Mouse (Mus musculus) left cerebral cortex, adult 2 months (tissue): ENCODE data around the gene Prrg2. TPM values are rescaled to one million over a fixed set of nuclear protein-coding genes. Genes with fewer than 3 reads are reported as not detected.

Experiments used
- DNase-seq, 2 experiments: peaks; one replicate each; pipeline ENCODE4 v3.0.0; 2021 to 2022; ENCODE audit warnings: low spot score in 2 of 2, mixed read lengths in 1 of 2; ENCODE audit errors: extremely low spot score in 1 of 2
- H3K27ac ChIP-seq: fragments of 200-600 bp; 2 replicates; pipeline ENCODE4 v1.8.1; 2022
- H3K4me3 ChIP-seq: fragments of 200-600 bp; 2 replicates; pipeline ENCODE4 v1.8.1; 2022
- CTCF ChIP-seq: fragments of 200-600 bp; IDR thresholded peaks from 2 replicates; pipeline ENCODE4 v1.8.1; 2022; ENCODE audit warnings: antibody characterized with exemption, mild to moderate bottlenecking, moderate library complexity
- intact Hi-C: fragments of 180-260 bp; cut with DNase I; formaldehyde crosslinking; loops from one replicate; pipeline ENCODE4 v1.15.1; 2025
- total RNA-seq, 2 experiments: library from RNA; stranded (reverse); gene quantifications; 2 replicates each; pipeline ENCODE4 v1.2.3; 2021

Gene Prrg2
- total RNA-seq, 2 experiments from 2014 or later, result 9.0 to 10.4 TPM

DNA sequence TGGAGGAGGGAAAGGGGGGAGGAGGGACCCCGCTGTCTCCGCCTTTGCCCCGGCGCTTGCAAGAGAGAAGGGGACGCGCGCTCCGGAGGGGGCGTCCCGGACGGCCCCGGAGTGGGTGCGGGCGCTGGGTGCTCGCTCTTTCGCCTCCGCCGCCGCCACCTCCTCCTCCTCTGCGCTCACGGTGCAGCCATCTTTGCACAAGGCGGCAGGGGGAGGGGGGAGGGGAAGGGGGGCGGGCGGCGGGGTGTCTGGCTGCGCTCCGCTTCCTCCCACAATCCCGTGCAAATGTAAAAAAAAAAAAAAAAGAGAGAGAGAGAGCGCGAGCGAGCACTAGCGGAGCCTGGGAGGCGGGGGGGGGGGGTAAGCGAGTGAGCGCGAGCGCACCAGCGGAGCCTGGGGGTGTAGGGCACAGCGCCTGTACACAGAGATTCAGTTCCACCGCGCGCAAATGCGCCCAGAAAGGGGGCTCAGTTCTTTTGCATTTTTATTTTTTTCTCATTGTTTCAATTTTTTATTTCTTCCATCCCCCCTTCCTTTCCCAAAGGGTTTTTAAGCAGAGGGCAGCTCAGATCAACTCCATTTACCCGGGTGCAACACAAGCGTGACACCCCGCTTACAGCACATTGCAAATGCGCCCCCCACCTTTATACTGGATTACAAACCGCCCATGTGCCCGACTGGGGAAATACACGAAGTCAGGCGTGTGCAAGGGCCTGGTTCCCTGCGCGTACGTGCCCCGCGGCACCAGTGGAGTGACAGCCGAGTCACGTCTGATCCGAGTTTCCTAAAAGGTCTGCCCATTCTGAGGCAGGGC lies 9.2 kb downstream of the Prrg2 start:
- H3K4me3 ChIP-seq, result peak overlapping the region; percentile 87
- intact Hi-C loops, result loop anchor here (2.0 kb wide), 1 partner anchor 37 kb away; the partner anchor contains the start of genes Rras and Scaf1
- TF ChIP-seq CTCF, result no peak
- peak overlapping the region; percentile 99 for H3K27ac ChIP-seq
- DNase-seq, result peak; percentile 67 to 72

DNA sequence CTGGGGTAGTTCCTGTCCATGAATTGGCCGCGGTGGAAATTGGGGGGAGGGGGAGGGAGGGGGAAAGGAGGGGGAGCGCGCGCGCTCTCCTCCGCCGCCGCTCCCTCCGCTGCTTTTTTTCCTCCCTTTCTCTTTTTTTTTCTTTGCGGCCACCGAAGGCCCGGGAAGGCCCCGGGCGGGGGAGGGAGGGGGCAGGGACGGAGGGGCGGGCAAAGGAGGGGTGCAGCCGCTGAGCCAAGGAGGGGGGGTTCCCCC lies 9.7 kb downstream of the Prrg2 start, which contains the start of gene Prr12:
TSS of gene Prr12 (minus strand) at position 20 of the 255 bp plus-strand sequence.
- peak within 1 kb of the TSS; percentile 87 for H3K4me3 ChIP-seq
- TF ChIP-seq CTCF, result no peak
- DNase-seq, result no peak
- H3K27ac ChIP-seq, result peak within 1 kb of the TSS; percentile 99
- intact Hi-C loops, result loop anchor here (2.0 kb wide), 1 partner anchor 36 kb away; the partner anchor contains the start of genes Rras and Scaf1

DNA sequence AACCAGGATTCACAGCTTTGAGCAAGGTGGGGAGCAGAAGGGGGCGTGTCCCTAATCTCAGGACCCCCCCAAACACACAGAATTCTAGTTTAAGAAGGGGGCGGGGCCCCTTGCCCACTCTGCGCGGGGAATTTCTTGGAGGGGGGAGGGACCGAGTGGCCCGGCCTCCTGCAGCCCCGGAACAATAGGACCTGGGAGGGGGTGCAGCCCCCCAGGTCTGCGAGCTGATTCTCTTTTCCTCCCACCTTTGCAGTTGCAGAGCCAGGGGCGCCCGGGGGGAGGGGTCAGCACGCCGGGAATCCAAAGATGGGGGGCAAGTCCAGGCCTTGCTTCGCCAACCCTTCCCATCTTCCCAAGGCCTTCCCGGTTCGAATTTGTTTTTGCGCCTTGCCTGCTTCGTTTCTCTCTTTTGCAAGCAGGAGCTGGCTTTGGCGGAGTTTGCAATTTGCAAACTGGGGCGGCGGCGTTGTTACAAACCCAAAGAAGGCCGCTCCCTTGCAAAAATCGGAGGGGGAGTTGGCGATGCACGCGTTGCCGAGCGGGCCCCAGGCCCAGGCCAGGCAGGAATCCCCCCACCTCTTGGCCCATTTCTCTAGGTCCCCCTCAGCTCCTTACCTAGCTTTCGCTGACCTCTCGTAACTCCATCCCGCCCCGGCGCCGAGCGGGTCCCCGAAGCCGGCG lies 10.2 kb downstream of the Prrg2 start:
- Histone ChIP-seq H3K27ac (peak overlapping the region; percentile 99), H3K4me3 (peak overlapping the region; percentile 87)
- intact Hi-C loops, result loop anchor here (2.0 kb wide), 1 partner anchor 36 kb away; the partner anchor contains the start of genes Rras and Scaf1
- TF ChIP-seq CTCF, result no peak
- peak; percentile 40 to 57 for DNase-seq

DNA sequence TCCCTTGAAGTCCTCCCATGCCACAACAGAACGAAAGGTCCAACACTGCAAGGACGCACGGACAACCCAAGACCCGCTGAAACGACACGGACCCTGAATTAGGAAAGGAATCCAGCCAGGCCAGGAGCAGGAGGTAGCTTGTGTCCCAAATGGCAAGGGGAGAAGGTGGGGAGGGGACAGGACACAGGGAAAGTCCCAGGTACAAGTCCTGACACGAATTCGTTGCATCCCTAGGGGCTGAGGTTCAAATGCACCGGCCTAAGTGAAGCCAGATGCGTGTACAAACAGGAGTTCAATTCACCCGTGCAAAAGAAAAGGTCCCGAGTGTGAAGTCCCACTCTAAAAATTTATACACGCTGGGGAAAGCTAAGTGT lies 10.9 kb downstream of the Prrg2 start:
- H3K27ac ChIP-seq, result peak overlapping the region; percentile 99; the same call in 1 of the 2 replicates

DNA sequence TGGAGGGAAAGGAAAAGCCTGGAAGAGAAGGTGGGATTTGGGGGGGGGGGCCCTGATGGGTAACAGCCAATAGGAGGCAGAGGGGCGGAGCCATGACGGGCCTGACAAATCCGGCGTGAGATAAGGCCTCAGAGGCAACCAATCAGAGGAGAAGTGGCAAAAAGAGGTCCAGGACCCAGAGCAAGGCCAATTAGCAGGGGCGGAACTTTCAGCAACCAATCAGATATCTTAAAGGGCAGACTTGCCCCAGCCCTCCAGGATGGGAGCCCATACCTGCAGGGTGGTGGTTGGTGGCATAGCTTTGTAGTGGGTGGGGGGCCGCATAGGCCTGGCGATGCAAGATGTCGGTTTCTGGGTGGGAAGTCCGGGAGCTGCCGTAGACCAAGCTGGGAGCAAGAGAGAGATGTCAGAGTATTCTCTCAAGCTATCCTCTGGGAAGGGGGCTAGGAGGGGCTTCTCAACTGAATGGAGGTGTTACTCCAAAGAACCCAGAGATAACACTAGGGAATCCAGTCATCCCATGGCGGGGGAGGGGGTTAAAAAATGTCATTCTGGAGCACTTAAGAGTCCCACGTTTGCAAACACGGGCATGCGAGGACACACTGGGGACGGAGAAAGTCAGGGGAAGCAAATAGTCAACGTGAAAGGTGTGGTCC lies 11.4 kb downstream of the Prrg2 start:
- intact Hi-C loops, result no loop called here
- TF ChIP-seq CTCF, result no peak
- peak; percentile 53 to 70 for DNase-seq
- Histone ChIP-seq H3K4me3 (peak overlapping the region; percentile 87), H3K27ac (no peak overlapping the region; the same call in 1 of the 2 replicates)

More for the DNA sequence above, 10.9 kb downstream of the Prrg2 start:
- peak overlapping the region; percentile 87 for H3K4me3 ChIP-seq
- intact Hi-C loops, result no loop called here
- TF ChIP-seq CTCF, result no peak
- DNase-seq, result no peak

DNA sequence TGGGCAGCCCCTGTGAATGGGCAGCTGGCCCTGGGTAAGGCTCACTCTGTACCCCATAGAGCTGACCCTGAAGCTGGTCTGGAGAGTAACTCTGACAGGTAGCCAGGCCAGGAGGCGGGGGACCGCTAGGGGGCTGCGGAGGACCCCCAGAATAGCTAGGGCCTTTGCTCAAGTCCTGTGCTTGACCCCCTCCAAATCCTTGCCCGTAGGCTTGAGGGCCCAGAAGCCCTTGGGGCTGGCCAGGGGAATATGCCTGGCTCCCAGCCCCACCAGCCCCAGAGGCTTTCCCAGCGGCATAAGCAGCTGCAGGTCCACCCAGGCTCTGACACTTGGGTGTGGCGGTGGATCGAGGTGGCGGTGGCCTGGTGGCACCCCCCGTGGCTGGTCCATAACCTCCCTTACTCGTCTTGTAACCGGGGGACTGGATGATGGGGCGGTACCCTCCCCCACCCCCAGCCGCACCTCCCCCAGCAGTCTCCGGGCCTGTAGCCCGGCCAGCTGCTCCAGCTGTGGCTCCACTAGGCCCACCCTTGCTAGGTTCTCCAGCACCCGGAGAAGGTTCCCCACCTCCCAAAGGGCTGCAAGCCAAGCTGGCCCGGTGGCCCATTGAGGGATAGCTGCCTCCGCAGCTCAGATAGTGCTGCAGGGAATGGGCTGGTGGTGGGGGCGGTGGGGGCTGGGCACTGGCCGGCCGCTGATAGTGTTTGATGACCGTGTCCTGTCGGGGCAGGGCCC lies 13.4 kb downstream of the Prrg2 start:
- Histone ChIP-seq H3K4me3 (no peak overlapping the region), H3K27ac (no peak overlapping the region)
- DNase-seq, result no peak
- intact Hi-C loops, result no loop called here
- no peak for TF ChIP-seq CTCF

DNA sequence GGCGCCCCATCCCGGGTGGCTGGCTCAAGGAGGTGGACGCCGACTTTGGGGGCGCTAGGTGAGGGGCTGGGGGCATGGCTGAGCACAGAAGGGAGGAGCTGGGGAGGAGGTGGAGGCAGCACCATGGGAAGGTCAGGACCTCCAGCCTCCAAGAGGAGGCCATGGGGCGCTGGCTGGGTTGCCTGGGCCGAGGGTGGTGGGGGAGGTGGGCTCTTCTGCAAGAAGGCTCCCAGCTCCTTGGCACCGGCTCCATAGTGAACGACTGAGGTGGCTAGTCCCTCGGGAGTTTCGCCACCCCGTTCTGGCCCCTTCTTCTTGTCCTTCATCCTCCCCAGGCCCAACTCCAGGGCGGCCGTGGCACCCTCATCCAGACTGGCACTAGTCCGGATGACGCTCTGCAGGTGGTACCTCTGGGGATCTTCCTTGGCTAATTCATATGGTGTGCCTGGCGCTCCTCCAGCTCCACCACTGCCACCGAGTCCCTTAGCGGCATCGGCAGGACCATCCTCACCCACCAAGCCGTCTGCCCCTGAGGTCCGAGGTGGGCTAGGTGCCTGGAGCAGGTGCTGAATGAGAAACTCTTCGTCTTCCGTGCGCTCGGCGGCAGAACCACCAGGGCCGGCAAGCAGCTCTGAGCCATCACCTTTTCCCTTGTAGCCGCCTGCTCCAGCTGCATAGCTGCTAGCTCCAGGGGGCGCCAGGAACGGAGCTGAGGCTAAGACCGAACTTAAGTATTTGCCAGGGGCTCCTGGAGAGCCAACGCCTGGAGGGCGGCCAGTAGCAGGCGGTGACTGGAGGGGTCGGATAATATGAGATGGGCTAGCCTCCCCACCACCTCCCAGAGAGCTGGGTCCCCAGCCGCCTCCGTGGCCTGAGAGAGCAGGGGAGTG lies 14.2 kb downstream of the Prrg2 start:
- no peak overlapping the region for H3K27ac ChIP-seq

DNA sequence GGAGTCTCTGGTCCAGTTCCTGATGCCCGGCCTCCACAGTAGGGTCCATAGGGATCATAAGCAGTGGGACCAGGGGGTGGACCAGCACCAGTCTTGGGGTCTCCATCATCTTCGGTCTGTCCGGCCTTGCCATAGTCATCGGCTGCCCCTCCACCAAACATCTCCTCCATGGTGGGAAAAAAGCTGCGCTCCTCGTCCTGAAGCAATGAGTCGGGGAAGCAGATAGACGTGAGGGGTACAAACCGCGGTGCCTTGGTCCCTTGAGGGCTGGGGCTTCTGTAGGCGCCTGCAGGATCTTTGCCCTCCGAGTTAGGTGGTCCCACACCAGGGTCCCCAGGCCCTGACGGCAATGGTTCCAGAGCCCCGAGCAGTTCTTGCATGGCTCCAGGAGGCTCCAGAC lies 15.0 kb downstream of the Prrg2 start:
- Histone ChIP-seq H3K4me3 (no peak overlapping the region), H3K27ac (no peak overlapping the region)
- TF ChIP-seq CTCF, result no peak
- intact Hi-C loops, result no loop called here
- no peak for DNase-seq

More for the DNA sequence above, 14.2 kb downstream of the Prrg2 start:
- intact Hi-C loops, result no loop called here
- H3K4me3 ChIP-seq, result no peak overlapping the region
- DNase-seq, result no peak
- TF ChIP-seq CTCF, result no peak

DNA sequence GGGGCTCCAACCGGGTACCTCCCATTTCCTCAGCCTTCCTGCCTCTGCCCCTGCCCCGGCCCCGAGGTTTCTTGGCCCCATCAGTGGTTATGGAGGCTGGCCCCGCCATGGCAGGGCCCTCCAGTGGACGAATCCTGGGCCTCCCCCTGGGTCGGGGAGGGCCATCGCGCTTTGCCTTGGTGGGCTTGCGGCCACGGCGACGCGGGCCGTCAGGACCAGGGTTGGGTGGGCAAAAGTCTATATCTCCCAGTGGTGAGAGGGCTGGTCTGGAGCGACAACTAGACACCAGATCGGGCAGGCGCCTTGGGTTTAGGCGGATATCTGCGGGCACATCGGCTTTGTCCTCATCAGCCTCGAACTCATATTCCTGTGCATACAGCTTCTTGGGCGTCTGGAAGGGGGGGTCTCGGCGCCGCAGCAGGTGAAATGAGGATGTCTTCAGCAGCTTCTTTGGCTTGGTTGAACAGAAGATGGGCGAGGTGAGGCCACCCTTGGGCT lies 15.6 kb downstream of the Prrg2 start:
- no peak overlapping the region for H3K4me3 ChIP-seq
- intact Hi-C loops, result no loop called here
- no peak for DNase-seq
- no peak for TF ChIP-seq CTCF
- no peak overlapping the region for H3K27ac ChIP-seq

DNA sequence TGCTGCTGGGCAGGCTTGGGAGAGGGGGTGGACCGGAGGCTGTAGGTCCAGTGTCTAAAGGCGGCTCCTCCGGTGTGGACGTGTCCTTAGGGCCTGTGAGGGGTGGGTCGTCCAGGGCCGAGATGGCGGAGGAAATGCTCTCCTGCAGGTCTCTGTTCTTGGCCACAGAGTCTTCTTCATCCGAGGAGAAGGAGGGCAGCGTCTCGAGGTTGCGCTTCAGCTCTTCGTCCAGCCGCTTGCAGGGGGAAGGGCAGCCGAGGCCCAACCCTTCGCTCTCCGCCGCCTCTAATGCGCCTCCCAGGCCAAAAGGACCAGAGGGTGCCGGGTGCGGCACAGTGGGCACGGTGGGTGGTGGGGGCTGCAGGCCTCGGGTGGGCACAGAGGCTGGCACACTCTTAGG lies 16.7 kb downstream of the Prrg2 start:
- H3K27ac ChIP-seq, result no peak overlapping the region
- no peak for TF ChIP-seq CTCF
- intact Hi-C loops, result no loop called here
- H3K4me3 ChIP-seq, result no peak overlapping the region
- no peak for DNase-seq

DNA sequence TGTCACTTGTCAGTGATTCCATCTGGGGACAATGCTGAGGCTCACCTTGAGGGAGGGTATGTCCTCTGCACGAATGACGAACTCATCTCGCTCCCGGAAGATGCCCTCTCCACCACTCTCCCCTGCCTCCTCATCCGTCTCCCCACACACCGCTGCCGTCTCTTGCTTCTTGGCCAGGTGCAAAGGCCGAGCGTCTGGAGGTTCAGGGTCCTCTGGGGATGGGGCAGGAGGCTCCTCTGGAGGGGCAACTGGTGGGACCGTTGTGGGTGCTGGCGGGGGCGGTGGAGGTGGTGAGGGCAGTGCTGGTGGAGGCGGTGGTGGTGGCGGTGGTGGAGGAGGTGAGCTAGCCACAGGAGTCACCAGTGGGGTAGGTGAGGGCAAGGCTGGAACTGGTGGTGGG lies 19.2 kb downstream of the Prrg2 start:
- Histone ChIP-seq H3K4me3 (no peak overlapping the region), H3K27ac (no peak overlapping the region)
- intact Hi-C loops, result no loop called here
- TF ChIP-seq CTCF, result no peak
- no peak for DNase-seq
